Mouse (Mus musculus): ENCODE data around the gene Catsper1. TPM values are rescaled to one million over a fixed set of nuclear protein-coding genes. Genes with fewer than 3 reads are reported as not detected.
A peak's percentile ranks its signal among the peaks of the same experiment; 100 is the strongest.

The Catsper1 gene
- polyA plus RNA-seq, 1 experiment from 2014 or later = not detected

- no peaks in the 10 kb centered on the region for H3K9me3 ChIP-seq (ENCODE audit: control insufficient read depth, low read length)
- peaks cover 53% of the 10 kb centered on the region for H3K36me3 ChIP-seq (ENCODE audit: control insufficient read depth, insufficient read depth, low read length)
- no peak overlapping the region for H3K4me2 ChIP-seq (ENCODE audit: low read depth, low read length)
- H3K4me3 ChIP-seq (ENCODE audit: low read depth, low read length) = no peak overlapping the region
- H3K27me3 ChIP-seq (ENCODE audit: control insufficient read depth, insufficient read depth, low read length) = peaks cover 4% of the 10 kb centered on the region; the same call in 1 of the 2 replicates
- H3K27ac ChIP-seq (ENCODE audit: low read depth, low read length) = no peak overlapping the region
- H3K4me1 ChIP-seq (ENCODE audit: control insufficient read depth, insufficient read depth, low read length) = peaks cover 18% of the 10 kb centered on the region
- 95% methylated on average over 8 of the region's 8 CpGs for WGBS
- no peak overlapping the region for H3K9ac ChIP-seq (replicated peaks; ENCODE audit: low read depth, low read length)
- no peak for ATAC-seq (ENCODE audit: low read depth)
These were observed 49.2 kb downstream of the Catsper1 start for GRCm38 (mm10) chr19:5384715-5385114.

DNA sequence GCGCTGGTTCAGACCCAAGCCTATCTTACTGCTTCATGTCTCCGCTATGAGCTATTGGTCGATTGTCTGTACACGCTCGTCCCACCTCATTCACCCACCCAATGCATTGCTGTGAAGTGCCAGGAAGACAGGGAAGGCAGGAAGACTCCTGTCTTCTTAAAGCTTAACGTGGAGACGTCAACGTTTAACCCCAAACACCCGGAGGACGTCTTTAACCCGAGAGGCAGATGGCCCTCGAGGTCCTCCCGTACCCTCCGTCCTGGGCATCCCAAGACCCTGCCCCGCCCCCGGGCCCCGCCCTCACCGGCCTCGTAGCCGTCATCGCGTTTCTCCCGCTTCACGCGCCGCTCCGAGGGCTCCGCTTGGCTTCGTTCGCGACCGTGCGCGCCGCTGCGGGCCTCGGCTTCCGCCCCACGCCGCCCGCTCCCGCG, 52.5 kb downstream of the Catsper1 start:
- peaks cover 4% of the 10 kb centered on the region; the same call in 1 of the 2 replicates for H3K27me3 ChIP-seq (ENCODE audit: control insufficient read depth, insufficient read depth, low read length)
- peaks cover 21% of the 10 kb centered on the region for H3K36me3 ChIP-seq (ENCODE audit: control insufficient read depth, insufficient read depth, low read length)
- ATAC-seq (ENCODE audit: low read depth) = peak; percentile 38; the same call in 1 of the 2 replicates
- H3K4me2 ChIP-seq (ENCODE audit: low read depth, low read length) = peak overlapping the region; percentile 86
- H3K4me1 ChIP-seq (ENCODE audit: control insufficient read depth, insufficient read depth, low read length) = peaks cover 23% of the 10 kb centered on the region
- H3K9ac ChIP-seq (replicated peaks; ENCODE audit: low read depth, low read length) = peak overlapping the region; percentile 90
- H3K9me3 ChIP-seq (ENCODE audit: control insufficient read depth, low read length) = no peaks in the 10 kb centered on the region
- peak overlapping the region; percentile 96 for H3K4me3 ChIP-seq (ENCODE audit: low read depth, low read length)
- WGBS = 1% methylated on average over 34 of the region's 43 CpGs
- H3K27ac ChIP-seq (ENCODE audit: low read depth, low read length) = peak overlapping the region; percentile 75

DNA sequence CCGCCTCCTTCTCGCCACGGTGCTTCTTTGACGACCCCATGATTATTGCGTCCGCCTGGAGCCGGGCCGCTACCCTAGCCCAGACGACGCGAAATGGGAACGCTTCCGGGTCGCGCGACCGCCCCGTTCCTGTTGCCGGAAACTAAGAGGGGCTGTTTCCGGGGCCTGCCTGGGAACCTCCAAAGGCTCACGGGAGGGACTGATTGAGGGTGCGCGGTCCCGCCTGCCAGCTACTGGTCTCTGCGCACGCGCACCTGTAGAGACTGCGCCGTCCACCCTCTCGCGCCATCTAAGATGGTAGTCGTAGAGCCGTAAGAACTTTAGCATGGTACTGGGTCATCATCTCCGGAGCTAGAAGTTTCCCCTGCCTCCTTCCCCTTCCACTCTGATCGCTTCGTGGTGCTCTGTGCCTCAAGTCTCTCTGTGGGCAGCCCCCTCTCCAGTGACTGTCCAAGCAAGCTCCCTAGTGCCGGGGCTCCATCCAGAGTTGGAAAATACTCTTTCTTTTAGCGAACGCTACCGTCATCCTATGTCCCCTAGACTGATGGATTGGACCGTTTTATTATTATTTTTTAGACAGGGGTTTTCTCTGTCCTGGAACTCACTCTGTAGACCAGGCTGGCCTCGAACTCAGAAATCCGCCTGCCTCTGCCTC, 53.2 kb downstream of the Catsper1 start, which contains the start of gene Sart1:
Gene Sart1 (minus strand): TSS at position 116 of the 655 bp plus-strand sequence.
- Histone ChIP-seq H3K9ac (replicated peaks; ENCODE audit: low read depth, low read length) (peak within 1 kb of the TSS; percentile 90), H3K27ac (ENCODE audit: low read depth, low read length) (peak within 1 kb of the TSS; percentile 75), H3K4me2 (ENCODE audit: low read depth, low read length) (peak within 1 kb of the TSS; percentile 86), H3K4me1 (ENCODE audit: control insufficient read depth, insufficient read depth, low read length) (peaks cover 23% of the 10 kb centered on the region), H3K9me3 (ENCODE audit: control insufficient read depth, low read length) (no peaks in the 10 kb centered on the region), H3K36me3 (ENCODE audit: control insufficient read depth, insufficient read depth, low read length) (peaks cover 14% of the 10 kb centered on the region; the same call in 1 of the 2 replicates), H3K27me3 (ENCODE audit: control insufficient read depth, insufficient read depth, low read length) (peaks cover 4% of the 10 kb centered on the region; the same call in 1 of the 2 replicates), H3K4me3 (ENCODE audit: low read depth, low read length) (peak within 1 kb of the TSS; percentile 96)
- WGBS = 3% methylated on average over 43 of the region's 43 CpGs
- ATAC-seq (ENCODE audit: low read depth) = peak; percentile 97

GRCm38 (mm10) chr19:5389647-5390046, 54.1 kb downstream of the Catsper1 start:
- H3K9ac ChIP-seq (replicated peaks; ENCODE audit: low read depth, low read length) = peak overlapping the region; percentile 29; the same call in 1 of the 2 replicates
- no peak overlapping the region for H3K27ac ChIP-seq (ENCODE audit: low read depth, low read length)
- peak overlapping the region; percentile 96; the same call in 1 of the 2 replicates for H3K4me3 ChIP-seq (ENCODE audit: low read depth, low read length)
- peaks cover 4% of the 10 kb centered on the region; the same call in 1 of the 2 replicates for H3K27me3 ChIP-seq (ENCODE audit: control insufficient read depth, insufficient read depth, low read length)
- no peak for ATAC-seq (ENCODE audit: low read depth)
- WGBS = 47% methylated on average over 12 of the region's 12 CpGs
- H3K36me3 ChIP-seq (ENCODE audit: control insufficient read depth, insufficient read depth, low read length) = peaks cover 5% of the 10 kb centered on the region; the same call in 1 of the 2 replicates
- H3K9me3 ChIP-seq (ENCODE audit: control insufficient read depth, low read length) = no peaks in the 10 kb centered on the region
- peak overlapping the region; percentile 86 for H3K4me2 ChIP-seq (ENCODE audit: low read depth, low read length)
- peaks cover 23% of the 10 kb centered on the region for H3K4me1 ChIP-seq (ENCODE audit: control insufficient read depth, insufficient read depth, low read length)

DNA sequence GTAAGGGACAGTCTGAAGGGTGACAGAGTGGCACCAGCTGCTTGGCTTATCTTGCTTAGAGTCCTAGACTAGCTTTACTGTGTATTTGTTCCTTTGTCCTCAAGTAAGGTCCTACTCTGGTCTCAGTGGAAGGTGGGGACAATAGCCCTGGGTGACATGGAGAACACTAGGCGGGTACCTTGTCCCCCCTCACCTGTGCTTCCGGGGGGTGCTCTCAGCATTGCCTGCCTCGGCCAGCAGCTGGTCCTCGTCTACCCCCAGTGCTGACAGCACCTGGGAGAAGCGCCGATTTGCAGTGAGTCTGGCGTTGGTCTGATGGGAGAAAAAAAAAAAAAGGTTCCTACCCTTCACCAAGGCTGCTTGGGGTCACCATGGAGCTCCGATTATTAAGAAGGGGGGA, 54.9 kb downstream of the Catsper1 start:
- peaks cover 4% of the 10 kb centered on the region; the same call in 1 of the 2 replicates for H3K27me3 ChIP-seq (ENCODE audit: control insufficient read depth, insufficient read depth, low read length)
- peaks cover 23% of the 10 kb centered on the region for H3K4me1 ChIP-seq (ENCODE audit: control insufficient read depth, insufficient read depth, low read length)
- no peak overlapping the region for H3K27ac ChIP-seq (ENCODE audit: low read depth, low read length)
- no peak for ATAC-seq (ENCODE audit: low read depth)
- no peak overlapping the region for H3K4me3 ChIP-seq (ENCODE audit: low read depth, low read length)
- 90% methylated on average over 8 of the region's 8 CpGs for WGBS
- no peaks in the 10 kb centered on the region for H3K36me3 ChIP-seq (ENCODE audit: control insufficient read depth, insufficient read depth, low read length)
- peak overlapping the region; percentile 86; the same call in 1 of the 2 replicates for H3K4me2 ChIP-seq (ENCODE audit: low read depth, low read length)
- H3K9ac ChIP-seq (replicated peaks; ENCODE audit: low read depth, low read length) = no peak overlapping the region
- no peaks in the 10 kb centered on the region for H3K9me3 ChIP-seq (ENCODE audit: control insufficient read depth, low read length)

DNA sequence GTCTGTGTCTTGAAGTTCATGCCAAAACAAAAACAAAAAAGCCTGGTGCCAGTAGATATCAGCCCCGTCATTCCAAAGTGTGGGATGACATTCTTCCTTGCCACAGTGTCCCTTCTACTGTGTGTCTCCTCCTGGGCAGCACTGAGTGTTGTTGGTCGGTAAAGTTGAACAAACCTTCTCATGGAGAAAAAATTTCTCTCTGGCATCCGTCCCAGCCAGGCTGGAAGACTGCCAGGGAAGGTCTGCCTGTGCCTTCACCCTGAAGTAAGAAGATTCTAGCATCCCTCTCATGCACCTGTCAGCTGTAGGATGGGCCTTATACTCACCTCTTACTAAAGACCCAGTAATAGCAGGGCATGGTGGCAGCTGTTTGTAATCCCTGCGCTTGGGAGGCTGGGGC, 57.4 kb downstream of the Catsper1 start:
- H3K9me3 ChIP-seq (ENCODE audit: control insufficient read depth, low read length) = no peaks in the 10 kb centered on the region
- 66% methylated on average over 4 of the region's 4 CpGs for WGBS
- no peak overlapping the region for H3K27ac ChIP-seq (ENCODE audit: low read depth, low read length)
- H3K4me1 ChIP-seq (ENCODE audit: control insufficient read depth, insufficient read depth, low read length) = peaks cover 11% of the 10 kb centered on the region
- H3K36me3 ChIP-seq (ENCODE audit: control insufficient read depth, insufficient read depth, low read length) = no peaks in the 10 kb centered on the region
- H3K4me3 ChIP-seq (ENCODE audit: low read depth, low read length) = no peak overlapping the region
- H3K27me3 ChIP-seq (ENCODE audit: control insufficient read depth, insufficient read depth, low read length) = peaks cover 4% of the 10 kb centered on the region; the same call in 1 of the 2 replicates
- H3K9ac ChIP-seq (replicated peaks; ENCODE audit: low read depth, low read length) = no peak overlapping the region
- no peak for ATAC-seq (ENCODE audit: low read depth)
- H3K4me2 ChIP-seq (ENCODE audit: low read depth, low read length) = no peak overlapping the region

Other genes starting within 250 kb of the Catsper1 start
- gene Yif1a, start 247.2 kb upstream of the Catsper1 start, polyA plus RNA-seq (2014; fragmentation: Nextera tagmentation; extraction: Ambion mirVana) = 62.2 and 63.5 TPM in 2 replicates
- gene Cnih2, start 237.2 kb upstream of the Catsper1 start, polyA plus RNA-seq (2014; fragmentation: Nextera tagmentation; extraction: Ambion mirVana) = 433 and 499 TPM in 2 replicates
- 199 and 222 TPM in 2 replicates for gene Rab1b, start 228.7 kb upstream of the Catsper1 start, polyA plus RNA-seq (2014; fragmentation: Nextera tagmentation; extraction: Ambion mirVana)
- 84.6 and 91.9 TPM in 2 replicates for gene Klc2, start 217.2 kb upstream of the Catsper1 start, polyA plus RNA-seq (2014; fragmentation: Nextera tagmentation; extraction: Ambion mirVana)
- gene Pacs1, start 62.6 kb upstream of the Catsper1 start, polyA plus RNA-seq (2014; fragmentation: Nextera tagmentation; extraction: Ambion mirVana) = 56.9 TPM in 2 replicates
- 321 and 329 TPM in 2 replicates for gene Sf3b2, start 40.3 kb upstream of the Catsper1 start, polyA plus RNA-seq (2014; fragmentation: Nextera tagmentation; extraction: Ambion mirVana)
- 31.0 and 38.3 TPM in 2 replicates for gene Gal3st3, start 37.4 kb upstream of the Catsper1 start, polyA plus RNA-seq (2014; fragmentation: Nextera tagmentation; extraction: Ambion mirVana)
- 10.7 and 10.8 TPM in 2 replicates for gene Cst6, start 13.8 kb downstream of the Catsper1 start, polyA plus RNA-seq (2014; fragmentation: Nextera tagmentation; extraction: Ambion mirVana)
- gene Eif1ad, start 31.0 kb downstream of the Catsper1 start, polyA plus RNA-seq (2014; fragmentation: Nextera tagmentation; extraction: Ambion mirVana) = 38.7 and 41.6 TPM in 2 replicates
- 274 and 327 TPM in 2 replicates for gene Banf1, start 31.4 kb downstream of the Catsper1 start, polyA plus RNA-seq (2014; fragmentation: Nextera tagmentation; extraction: Ambion mirVana)
- 55.6 and 69.2 TPM in 2 replicates for gene Sart1, start 53.0 kb downstream of the Catsper1 start, polyA plus RNA-seq (2014; fragmentation: Nextera tagmentation; extraction: Ambion mirVana)
- gene Tsga10ip, start 66.8 kb downstream of the Catsper1 start, polyA plus RNA-seq (2014; fragmentation: Nextera tagmentation; extraction: Ambion mirVana) = not detected in 2 replicates
- gene Drap1, start 89.2 kb downstream of the Catsper1 start, polyA plus RNA-seq (2014; fragmentation: Nextera tagmentation; extraction: Ambion mirVana) = 208 and 254 TPM in 2 replicates
- 57.0 and 67.2 TPM in 2 replicates for gene AI837181, start 89.4 kb downstream of the Catsper1 start, polyA plus RNA-seq (2014; fragmentation: Nextera tagmentation; extraction: Ambion mirVana)
- not detected in 2 replicates for gene Fosl1, start 111.8 kb downstream of the Catsper1 start, polyA plus RNA-seq (2014; fragmentation: Nextera tagmentation; extraction: Ambion mirVana)
- gene Ccdc85b, start 122.2 kb downstream of the Catsper1 start, polyA plus RNA-seq (2014; fragmentation: Nextera tagmentation; extraction: Ambion mirVana) = 8.0 and 11.0 TPM in 2 replicates
- gene Fibp, start 124.9 kb downstream of the Catsper1 start, polyA plus RNA-seq (2014; fragmentation: Nextera tagmentation; extraction: Ambion mirVana) = 169 and 179 TPM in 2 replicates
- 4.2 and 4.4 TPM in 2 replicates for gene Ctsw, start 132.8 kb downstream of the Catsper1 start, polyA plus RNA-seq (2014; fragmentation: Nextera tagmentation; extraction: Ambion mirVana)
- gene Efemp2, start 138.2 kb downstream of the Catsper1 start, polyA plus RNA-seq (2014; fragmentation: Nextera tagmentation; extraction: Ambion mirVana) = 30.4 and 45.1 TPM in 2 replicates
- gene Mus81, start 152.7 kb downstream of the Catsper1 start, polyA plus RNA-seq (2014; fragmentation: Nextera tagmentation; extraction: Ambion mirVana) = 43.6 and 45.3 TPM in 2 replicates
- gene Cfl1, start 154.7 kb downstream of the Catsper1 start, polyA plus RNA-seq (2014; fragmentation: Nextera tagmentation; extraction: Ambion mirVana) = 3,473 and 3,739 TPM in 2 replicates
- gene 1700020D05Rik, start 168.0 kb downstream of the Catsper1 start, polyA plus RNA-seq (2014; fragmentation: Nextera tagmentation; extraction: Ambion mirVana) = 0.71 and 0.75 TPM in 2 replicates
- gene Snx32, start 174.8 kb downstream of the Catsper1 start, polyA plus RNA-seq (2014; fragmentation: Nextera tagmentation; extraction: Ambion mirVana) = 95.2 and 107 TPM in 2 replicates
- gene Ovol1, start 224.9 kb downstream of the Catsper1 start, polyA plus RNA-seq (2014; fragmentation: Nextera tagmentation; extraction: Ambion mirVana) = 0.14 TPM in 1 of 2 replicates, not detected in the other
- 2.6 and 3.7 TPM in 2 replicates for gene Ap5b1, start 232.3 kb downstream of the Catsper1 start, polyA plus RNA-seq (2014; fragmentation: Nextera tagmentation; extraction: Ambion mirVana)

Measured in neural tube, embryonic 14.5 days (tissue).